Mouse (Mus musculus): Measurements from ENCODE around the gene Mrpl28.
A peak's percentile ranks its signal among the peaks of the same experiment; 100 is the strongest.
"Not testable (repeated sequence)": the region's sequence is repeated elsewhere in the genome, so short reads cannot be mapped to it uniquely, and the experiment has no call there.

The Mrpl28 gene

GRCm38 (mm10) chr17:26115956-26116487, 7.3 kb upstream of the Mrpl28 start:
- DNase-seq (ENCODE audit: low spot score): no peak

- no peak for DNase-seq (ENCODE audit: low spot score)
Observed at GRCm38 (mm10) chr17:26116503-26117258, 6.6 kb upstream of the Mrpl28 start.

GRCm38 (mm10) chr17:26119766-26120710, 3.3 kb upstream of the Mrpl28 start:
- DNase-seq (ENCODE audit: low spot score): no peak

DNA sequence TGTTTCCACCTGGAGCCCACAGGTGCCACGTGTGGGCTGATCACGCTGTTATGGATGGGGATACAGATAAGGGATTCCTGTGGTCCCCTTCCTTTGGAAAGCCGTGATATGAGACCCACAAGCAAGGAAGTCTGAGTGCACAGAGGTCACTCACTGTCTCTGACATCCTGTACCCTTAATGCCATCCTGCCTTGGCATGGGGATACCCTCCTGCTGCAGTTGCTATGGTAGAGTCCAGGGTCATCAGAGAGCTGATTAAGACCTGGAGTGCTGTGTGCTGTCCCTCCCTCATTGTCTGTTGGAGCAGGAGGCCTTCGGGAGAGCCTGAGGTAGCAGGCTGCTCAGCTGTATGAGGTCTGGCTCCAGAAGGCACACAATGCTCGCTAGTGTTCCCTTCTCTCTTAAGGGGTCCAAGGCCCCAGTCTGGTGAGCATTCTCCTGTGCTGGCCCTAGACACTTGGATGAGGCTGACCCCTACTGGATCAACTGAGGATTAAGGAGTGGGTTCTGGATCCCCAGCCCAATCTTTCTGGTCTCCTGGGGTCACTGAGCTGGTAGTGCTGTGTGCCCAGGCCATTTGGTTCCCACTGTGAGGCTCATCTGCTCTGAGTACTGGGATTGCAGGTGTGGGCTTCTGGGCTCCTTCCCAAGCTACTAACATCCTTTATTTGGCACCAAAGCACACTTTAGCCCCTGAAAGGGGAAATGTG, 714 bp upstream of the Mrpl28 start:
- DNase-seq (ENCODE audit: low spot score): no peak

GRCm38 (mm10) chr17:26124560-26124959, 1.3 kb downstream of the Mrpl28 start:
- DNase-seq (ENCODE audit: low spot score): no peak

DNA sequence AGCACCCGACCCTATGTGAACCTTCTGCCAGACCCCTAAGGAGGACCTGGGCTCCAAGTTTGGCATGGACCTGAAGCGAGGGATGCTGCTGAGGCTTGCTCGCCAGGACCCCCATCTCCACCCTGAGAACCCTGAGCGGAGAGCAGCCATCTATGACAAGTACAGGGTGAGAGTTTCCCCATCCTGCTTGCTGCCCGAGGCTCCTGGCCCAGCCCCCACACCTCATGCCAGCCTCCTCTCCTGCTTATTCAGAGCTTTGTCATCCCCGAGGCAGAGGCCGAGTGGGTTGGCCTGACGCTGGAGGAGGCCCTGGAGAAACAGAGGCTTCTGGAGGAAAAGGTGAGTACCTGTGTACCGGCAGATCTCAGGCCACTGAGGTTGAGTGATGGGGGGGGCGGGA, 1.9 kb downstream of the Mrpl28 start:
- DNase-seq (ENCODE audit: low spot score): no peak

DNA sequence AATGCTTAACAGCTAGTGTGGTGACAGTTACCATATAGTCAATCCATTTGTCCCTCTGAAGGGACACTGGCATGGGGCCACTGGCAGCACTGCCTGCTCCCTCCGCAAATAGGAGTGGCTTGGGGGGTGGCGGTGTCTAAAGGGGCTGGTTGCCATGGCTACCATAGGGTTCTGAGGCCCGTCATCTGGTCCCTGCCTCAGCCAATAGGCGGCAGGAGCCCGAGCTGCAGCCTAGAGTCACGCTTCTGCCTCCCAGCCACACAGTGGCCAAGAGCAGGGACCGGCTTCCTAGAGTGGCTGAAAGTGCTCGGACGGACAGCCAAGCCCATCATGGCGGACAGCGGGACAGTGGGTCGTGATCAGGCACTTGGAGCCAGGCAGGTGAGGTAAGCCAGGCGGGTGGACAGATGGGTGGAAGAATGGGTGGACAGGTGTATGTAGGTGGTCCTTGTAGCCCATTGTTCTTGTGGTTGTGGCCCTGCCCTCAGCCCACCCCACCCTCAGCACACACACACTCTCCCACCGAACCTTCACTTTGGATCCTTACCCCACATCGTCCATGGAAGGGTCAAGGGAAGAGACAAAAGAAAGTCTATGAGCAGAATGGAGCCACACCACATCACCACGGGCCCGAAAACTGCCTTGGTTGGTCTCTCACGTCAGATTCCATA, 7.9 kb downstream of the Mrpl28 start:
- DNase-seq (ENCODE audit: low spot score): no peak

GRCm38 (mm10) chr17:26131856-26132853, 8.9 kb downstream of the Mrpl28 start:
- no peak for DNase-seq (ENCODE audit: low spot score)

DNA sequence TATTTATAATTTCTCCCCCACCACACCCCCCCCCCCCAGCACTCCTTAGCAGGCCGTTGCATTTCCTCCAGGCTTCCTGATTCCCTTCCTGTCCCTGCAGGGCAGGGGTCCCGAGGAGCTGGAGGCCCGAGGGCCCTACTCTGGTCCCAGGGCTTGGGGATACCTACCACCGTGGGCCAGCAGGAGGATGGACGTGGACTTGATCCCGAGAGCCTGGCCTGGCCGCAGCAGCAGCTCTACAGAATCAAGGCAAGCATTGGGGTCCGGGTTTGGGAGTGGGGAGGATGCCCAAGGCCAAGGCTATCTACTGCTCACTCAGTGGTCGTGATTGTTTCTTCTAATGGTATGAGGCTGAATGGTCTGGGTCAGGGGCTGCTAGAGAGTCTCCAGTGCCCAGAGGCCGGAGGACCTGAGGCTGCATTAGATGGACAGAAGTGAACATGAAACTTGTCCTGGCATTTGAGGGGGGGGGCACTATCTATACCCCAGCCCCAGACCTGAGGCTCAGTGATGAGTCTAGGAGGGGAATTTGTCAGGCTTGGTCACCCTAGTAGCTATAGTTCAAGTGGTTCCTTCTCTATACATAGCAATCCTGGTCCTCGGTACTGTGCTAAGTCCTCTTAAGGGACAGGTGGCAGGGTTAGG, 13.9 kb downstream of the Mrpl28 start:
- no peak for DNase-seq (ENCODE audit: low spot score)

DNA sequence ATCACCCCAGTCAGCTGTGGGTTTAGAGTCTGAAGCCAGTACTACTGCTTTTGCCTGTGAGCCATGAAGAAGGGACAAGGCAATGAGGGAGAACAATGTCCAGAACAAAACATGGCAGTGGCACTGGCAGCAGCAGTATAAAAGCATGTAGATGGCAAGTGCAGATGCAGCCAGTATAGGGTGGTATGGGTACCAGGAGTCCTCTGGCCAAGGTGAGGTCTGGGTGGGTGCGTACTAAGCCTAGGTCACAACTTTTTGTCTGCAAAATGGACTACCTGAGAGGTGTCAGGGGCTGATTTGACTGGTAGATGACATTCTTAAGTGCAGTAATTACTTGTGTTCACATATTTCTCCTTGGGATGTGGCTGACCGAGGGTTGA, 14.4 kb downstream of the Mrpl28 start:
- no peak for DNase-seq (ENCODE audit: low spot score)

GRCm38 (mm10) chr17:26138239-26138836, 15.0 kb downstream of the Mrpl28 start, which contains the start of gene Axin1:
Gene Axin1, plus strand, starts transcription at chr17:26138688.
- DNase-seq (ENCODE audit: low spot score): peak; percentile 71

DNA sequence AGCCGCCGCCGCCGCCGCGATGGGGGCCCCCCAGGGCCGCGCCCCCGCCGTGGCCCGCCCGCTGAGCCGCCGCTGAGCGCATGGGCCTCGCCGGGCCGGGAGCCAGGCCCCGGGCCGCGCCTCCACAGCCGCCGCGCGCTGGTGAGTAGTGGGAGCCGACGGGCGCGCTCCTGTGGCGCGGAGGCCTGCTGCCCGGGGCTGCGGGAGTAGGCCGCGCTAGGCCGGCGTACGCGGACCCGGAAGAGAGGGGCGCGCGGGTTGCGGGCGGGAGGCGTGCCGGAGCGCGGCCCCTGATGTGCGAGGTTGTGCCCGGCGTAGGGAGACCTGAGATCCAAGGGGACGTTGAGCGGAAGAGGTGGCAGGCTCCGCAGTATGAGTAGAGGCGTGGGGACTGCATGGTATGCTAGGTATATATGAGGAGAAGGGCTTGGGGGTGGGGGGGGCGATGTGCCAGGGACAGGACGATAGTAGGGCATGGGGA, 15.6 kb downstream of the Mrpl28 start:
- no peak for DNase-seq (ENCODE audit: low spot score)

- no peak for DNase-seq (ENCODE audit: low spot score)
Observed at GRCm38 (mm10) chr17:26142796-26143195, 19.5 kb downstream of the Mrpl28 start.

- DNase-seq (ENCODE audit: low spot score): no peak
Observed at GRCm38 (mm10) chr17:26143386-26143785, 20.1 kb downstream of the Mrpl28 start.

DNA sequence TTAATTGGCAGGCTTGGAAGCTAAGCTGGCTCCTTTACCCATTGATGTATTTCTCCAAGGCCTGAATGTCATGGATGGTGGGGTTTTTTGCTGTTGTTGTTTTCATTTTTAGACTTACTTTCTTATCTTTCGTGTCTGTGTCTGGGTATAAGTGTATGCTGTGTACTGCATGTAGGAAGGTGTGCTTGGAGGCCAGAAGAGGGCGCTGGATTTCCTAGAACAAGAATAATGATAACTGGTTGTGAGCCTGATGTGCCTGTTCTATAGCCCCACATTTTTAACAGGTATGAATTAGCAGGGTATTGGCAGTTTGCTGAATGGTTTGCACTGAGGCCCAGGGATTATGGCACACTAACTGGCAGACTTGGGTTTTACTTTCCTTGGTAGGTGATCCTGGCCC, 25.8 kb downstream of the Mrpl28 start:
- no peak for DNase-seq (ENCODE audit: low spot score)

DNA sequence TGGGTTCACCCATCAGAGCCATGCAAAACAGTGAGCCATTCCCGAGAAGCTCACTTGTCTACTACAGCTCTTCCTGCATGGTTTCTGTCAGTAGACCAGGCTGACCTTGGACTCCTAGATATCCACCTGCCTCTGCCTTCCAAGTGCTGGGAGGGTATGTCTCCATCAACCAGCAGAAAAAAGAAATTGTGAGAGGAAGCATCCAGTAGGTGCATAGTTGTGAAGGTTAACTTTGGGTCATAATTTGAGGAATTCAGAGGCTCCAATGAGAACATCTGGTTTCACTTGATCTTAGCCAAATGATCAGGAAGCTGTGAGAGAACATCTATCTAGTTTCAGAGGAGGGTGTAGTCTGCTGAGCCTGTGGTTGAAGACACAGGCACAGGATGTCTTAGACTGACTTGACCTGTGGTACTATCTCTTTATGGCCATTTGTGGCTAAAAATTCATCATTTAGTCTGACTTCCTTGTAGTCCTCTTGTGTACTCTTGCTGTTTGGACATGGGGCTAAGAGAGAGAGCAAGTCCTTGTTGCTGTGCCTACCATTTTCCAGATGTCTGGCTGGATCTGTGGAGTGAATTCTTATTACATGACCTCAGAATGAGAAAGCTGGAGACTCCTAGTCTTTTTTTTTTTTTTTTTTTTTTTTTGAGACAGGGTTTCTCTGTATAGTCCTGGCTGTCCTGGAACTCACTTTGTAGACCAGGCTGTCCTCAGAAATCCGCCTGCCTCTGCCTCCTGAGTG, 28.8 kb downstream of the Mrpl28 start:
- no peak for DNase-seq (ENCODE audit: low spot score)

DNA sequence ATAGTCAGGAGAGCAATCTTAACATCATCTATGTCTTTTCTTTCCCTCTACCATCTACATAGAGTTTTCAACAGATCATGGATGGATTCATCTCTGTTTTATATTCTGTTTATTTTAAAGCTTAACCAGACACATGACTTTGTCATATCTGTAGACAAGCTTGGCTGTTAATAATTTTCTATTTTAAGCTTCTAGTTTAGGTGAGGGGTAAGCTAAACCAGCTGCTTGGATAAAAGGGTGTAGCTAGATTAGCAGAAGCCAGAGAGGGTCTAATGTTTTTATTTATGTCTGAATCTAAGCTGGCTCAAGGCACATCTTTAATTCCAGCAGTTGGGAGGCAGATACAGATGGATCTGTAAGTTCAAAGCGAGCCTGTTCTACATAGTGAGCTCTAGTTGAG, 39.4 kb downstream of the Mrpl28 start:
- no peak for DNase-seq (ENCODE audit: low spot score)

- DNase-seq (ENCODE audit: low spot score): no peak
Observed at GRCm38 (mm10) chr17:26168039-26168438, 44.7 kb downstream of the Mrpl28 start.

- DNase-seq (ENCODE audit: low spot score): not testable (repeated sequence)
Observed at GRCm38 (mm10) chr17:26175248-26175647, 51.9 kb downstream of the Mrpl28 start.
